Mouse (Mus musculus) kidney, adult 9 months (tissue): ENCODE measurements at regions not wholly inside any gene's neighbourhood (a gene's known extent, or its start where the extent isn't known, plus 50 kb on each side); places are given as distances from the start of the nearest gene placed in this dataset.

Experiments used
- DNase-seq: peaks from one replicate; pipeline ENCODE4 v3.0.0; 2022

DNA sequence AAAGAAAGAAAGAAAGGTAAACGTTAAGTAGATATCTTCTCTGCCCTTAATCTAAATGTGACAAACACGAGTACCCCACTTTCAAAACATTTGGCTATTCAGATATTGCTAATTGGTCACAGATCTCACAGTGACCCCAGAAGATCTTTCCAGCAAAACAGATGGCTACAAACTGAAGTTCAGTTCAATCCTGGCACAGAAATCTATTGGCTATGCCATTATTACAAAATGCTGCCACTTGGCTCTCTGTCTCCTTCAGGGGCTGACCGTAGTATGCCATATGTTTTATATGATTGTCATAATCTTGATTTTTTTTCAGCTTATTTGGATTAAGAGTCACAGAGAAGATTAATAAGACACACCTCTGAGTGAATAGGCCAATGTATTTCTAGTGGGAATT, 873.2 kb downstream of the Slc22a22 start:
- DNase-seq = no peak

DNA sequence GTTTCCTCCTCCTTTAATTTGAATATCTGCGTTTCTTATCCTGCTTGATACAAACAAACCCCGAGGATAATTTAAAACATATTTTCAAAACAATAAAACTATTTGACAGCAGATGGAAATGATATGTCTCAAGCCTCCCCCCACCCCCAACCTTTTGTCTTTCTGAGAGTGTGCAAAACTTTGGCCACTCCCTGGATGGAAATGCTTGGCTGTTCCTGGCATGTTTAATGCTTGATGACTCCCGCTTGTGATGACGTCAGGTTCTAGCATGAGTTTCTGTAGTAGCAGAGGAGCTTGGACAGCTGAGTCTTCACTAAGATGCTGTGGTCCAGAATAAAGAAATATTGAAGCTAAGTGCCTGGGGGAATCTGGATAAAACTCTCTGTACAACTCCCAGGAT, 884.8 kb downstream of the Slc22a22 start:
- DNase-seq = no peak

DNA sequence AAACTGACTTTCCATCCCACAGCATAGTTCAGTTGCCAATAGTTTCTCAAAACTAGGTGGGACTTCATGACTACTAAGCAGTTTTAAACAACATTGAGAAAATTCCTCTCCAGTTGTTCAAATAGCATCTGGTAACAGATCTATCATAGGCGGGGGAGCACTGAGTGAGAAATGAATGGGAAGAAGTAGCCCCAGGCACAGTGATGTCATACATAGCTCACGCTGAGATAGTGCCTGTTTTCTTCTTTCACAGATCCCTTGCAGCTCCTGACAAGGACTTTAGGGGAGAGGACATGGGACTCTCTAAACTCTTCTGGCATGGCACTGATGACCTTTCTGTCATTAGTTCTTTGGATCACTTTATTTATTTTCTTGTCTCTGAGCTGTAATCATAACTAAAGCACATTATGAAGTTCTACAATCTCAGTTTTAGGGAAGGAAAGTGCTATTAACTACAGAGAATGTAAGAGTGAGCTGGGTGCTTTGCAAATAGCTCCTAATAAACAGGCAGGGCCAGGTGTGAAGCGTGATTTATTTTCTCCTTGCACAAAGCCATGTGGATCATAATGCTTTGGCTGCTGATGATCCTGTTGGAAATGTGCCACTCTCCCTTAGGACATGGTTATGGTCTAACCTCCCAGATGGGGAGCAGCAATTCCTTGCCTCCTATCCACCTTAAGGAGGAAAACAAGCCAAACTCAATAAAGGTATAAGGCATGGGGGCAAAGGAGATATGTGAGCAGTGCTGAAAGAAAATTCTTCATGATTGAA, 896.5 kb downstream of the Slc22a22 start:
- DNase-seq = no peak

DNA sequence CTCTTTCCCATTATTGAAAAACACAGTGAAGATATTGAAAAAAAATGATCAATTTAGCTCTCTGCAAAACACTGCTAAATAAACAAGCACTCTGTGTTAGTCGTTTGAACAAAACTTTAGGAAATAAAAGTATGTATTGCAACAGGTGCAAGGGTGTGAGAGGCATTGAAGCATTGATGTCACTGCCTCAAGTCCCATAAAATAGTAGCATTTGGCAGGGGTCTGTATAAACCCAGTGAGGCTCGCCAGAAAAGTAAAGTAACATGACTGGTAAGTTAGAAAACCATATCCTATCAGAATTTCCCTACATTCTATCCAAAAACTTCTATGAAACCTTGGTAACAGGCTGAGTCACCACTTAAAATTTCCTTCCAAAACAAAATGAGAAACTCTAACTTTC, 914.2 kb downstream of the Slc22a22 start:
- no peak for DNase-seq

DNA sequence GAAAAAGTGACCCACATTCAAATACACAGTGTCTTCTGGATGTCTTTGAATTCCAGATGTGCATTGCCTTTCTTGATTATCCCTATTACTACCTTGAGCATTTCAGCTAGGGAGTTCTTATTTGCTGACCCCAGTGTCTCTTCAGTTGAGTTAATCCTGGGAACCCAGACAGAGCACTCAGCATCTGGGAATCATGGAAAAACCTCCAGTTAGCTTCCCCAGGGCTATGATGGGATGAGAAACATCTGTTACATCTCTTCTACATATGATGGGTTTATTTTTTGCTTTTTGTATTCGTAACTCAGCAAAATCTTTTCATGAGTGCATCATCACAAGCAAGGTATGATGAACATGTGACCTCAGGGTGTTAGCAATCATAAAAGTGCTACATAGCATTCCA, 914.6 kb downstream of the Slc22a22 start:
- DNase-seq = no peak

DNA sequence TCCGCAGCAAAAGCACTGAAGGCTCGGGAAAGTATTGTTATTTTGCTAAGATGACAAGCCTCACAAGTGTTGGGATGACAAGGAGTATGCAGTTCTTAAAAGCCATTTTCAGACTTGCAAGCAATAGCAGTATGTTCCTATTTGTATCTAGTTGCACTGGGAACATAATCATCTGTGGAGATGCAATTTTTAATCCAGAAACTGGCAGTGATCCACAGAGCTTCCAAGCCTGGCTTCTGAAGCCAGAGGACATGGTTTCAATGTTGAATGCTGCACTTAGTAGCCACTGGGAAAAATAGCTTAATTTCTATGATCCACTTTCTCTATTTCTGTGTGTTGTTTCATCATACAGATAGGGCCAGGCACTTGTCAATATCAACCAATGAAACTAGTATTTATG, 915.3 kb downstream of the Slc22a22 start:
- DNase-seq = no peak

DNA sequence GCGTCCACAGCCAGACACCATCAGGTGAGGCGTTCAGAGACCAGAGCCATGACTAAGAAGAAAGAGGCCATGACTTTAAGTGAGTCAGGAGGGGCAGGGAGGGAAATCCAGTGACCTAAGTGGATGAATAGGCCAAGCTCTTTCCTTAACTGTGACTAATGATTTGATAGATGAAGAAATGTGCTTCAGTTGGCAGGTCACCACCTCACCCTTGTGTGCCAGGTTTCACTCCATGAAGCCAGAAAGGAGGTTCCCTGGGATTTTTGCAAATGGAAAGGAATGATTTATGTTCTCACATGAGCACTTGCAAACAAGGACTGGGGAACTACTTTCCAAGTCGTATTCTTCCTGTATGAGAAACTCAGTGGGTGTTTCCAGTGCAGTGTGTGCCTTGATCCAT, 923.0 kb downstream of the Slc22a22 start:
- no peak for DNase-seq

DNA sequence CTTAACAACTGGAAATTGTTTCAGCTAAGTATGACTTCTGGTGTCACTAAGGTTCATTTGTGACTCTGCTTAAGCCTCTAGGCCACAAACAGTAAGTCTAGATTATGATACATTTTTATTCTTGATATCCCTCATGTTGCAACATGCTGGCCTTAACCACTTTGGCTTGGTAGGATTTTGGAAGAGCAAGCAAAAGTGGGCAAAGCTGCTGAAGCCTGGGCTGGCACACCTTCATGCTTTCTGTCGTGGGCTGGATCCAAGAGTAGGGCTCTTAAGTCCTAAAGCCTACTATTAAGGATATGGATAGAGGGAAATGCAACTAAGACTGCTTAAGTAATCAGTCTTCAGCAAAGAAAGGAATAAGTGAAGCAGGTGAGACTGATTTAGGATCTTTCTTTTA, 923.6 kb downstream of the Slc22a22 start:
- DNase-seq = no peak

DNA sequence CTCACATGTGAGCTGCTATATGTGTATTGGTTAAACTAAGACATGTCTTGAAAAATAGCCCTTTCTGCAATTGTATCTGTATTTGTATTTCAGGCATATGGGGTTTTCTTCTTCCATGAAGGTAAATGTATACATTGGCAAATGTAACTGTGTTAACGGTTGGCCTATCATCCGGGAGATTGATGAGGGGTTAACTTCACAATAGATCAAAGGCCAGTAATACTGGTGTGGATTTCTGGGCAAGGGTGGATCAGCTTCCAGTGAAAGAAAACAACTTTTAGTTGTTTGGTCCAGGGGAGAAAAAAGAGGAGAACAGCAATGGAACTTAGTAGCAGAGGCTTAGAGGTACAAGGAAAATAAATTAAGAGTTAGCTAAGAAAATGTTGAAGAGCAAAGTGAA, 945.9 kb downstream of the Slc22a22 start:
- no peak for DNase-seq

DNA sequence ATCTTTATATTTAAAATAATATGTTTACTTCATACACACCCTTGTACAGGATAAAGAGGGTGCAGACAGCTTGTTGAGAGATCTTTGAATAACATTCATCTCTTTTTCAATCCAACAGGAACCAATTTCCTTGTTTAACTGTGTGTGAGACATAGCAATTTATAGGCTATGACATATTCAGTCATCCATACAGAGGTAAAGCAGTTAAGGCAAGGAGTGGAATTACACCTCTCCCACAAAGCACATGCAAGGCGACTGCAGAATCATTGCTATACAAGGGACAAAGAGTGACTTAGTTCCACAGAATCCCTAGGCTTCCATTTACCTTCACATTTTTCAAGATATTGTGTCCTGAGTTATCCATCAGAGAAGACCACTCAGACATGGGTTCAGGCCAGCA, 959.0 kb downstream of the Slc22a22 start:
- DNase-seq = no peak

DNA sequence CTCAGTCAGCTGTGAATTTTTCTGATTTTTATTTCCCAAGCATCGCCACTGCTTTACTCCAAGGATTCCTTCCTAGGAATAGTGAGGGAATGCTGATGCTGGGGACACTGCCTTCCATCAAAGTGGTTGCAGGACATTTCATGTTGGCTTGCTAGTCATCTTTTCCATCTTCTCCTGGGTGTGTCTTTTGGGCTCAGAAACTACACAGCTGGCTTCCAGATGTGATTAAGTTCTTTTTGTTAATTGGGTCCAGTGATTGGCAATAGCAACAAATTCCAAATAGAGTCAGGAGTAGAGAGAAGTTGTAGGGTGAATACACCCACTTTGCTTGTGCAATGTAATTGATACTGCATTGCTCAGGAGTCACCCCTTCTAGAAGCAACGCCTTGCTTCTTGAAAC, 961.3 kb downstream of the Slc22a22 start:
- no peak for DNase-seq

DNA sequence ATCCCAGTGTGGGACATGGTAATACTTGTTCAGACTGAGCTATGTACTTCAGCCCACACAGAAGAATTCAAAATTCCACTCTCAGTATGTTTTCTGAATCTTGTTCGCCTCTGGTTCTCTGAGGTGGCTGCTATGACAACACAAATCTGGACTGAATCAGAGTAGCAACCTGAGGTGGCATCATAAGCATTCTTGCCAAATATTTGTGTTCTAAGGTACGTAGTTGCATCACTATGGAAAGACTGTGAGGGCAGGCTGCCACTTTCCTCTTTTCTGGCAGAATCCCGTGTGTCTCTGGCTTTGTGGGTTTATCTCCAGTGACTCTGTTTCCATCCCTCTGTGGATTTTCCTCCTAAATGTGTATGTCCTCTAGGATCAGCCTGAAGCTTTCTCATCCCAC, 978.7 kb downstream of the Slc22a22 start:
- DNase-seq = no peak

DNA sequence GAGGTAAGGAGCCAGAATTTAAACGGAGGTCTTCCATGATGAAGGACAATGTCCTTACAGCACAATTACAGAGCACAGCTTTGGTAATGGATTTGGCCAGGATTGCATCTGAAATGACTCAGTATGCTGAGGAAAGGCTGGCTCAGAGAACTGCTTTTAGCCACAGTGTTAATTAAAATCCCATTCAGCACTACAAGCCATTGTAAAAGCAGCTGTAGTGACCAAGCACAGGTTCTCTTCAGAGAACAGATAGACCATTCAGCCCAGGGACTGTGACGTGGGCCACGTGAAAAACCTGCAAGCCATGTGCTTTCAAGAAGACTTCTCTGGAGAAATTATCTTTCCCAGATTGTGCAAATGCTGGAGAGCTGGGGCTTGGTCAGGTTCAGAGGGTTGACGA, 979.7 kb downstream of the Slc22a22 start:
- DNase-seq = no peak

DNA sequence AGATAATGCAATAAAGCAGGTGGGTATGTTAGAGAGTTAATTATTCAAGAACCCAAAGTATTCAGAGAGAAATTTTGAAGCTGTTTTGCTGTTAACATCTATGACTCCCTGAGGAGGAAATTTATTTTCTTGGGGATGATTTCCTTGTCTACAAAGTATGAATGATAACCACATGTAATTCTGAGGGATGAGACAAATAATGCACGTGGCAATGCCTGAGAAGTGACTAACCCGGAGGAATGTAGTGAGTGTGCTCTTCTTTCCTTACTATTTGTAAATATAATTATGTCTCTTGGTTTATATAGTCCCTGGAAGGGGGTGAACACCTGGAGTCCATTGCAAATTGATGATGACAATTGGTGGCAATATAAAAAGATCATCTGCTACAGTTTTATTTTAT, 981.1 kb downstream of the Slc22a22 start:
- no peak for DNase-seq

DNA sequence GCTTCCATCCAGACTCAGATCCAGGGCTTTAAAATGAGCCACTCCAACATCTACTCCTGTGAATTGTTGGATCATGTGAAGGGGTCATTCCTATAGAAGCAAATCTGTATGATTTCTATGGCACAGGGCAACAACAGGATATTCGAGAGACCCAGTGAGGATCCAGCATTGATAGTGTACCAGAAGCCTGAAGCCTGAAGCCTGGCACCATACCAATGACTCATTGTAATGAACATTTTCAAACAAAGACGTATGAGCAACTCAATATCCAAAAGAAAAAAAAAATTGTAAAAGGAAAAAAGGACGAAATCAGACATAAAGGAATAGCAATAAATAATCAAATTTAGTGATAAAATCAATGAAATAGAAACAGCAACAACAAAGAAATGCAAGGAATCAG, 991.5 kb downstream of the Slc22a22 start:
- DNase-seq = no peak

DNA sequence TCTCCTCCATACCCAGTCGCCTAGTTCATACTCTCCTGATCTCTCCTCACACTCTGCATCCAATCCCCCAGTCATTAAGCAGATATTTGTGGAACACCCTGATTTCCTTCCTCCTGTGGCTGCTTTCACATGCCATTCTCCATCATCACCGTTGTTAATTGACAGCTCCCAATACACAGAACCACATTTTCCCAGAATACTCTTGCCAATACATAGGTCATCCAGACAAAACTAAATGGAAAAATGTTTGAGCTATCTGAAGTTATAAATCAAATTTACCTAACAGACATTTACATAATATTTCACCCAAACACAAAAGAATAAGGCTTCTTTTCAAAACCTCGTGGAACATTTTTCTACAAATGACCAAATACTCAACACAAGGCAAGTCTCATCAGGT, 992.7 kb downstream of the Slc22a22 start:
- DNase-seq = no peak

DNA sequence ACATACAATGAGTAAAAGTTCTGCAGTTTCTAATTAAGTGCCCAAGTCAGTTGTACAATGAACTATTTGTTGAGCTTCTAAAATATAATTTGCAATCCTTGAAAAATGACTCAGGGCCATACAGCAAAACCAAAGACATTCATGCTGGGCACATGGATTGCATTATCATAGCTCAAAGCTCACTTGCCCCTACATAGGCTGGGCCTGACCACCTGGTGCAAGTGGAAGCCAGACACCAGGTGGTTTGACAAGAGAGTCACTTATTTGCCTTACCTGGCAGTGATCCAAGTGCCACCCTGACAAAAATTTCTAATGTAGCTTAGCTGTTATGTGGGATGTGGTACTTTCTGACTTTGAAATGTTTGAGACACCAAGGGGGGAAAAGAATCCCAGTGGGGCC, 997.7 kb downstream of the Slc22a22 start:
- DNase-seq = no peak

DNA sequence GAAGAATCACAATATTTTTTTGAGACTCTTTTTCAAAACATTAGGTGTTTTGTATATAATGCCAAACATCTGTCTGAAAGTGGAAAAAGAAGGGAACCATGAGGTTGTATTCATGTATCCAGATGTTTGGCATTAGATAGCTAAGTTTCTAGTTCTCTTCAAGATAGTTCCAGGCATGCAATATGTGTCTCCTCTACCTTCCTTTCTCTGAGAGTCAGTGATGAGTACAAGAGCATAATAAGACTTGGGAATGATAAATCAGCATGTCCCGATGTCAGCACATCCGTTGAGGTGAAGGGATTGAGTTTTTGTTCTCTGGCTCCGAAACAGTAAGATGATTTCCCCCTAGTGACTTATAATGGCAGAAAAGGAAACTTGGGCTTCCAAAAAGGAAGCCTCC, 998.4 kb downstream of the Slc22a22 start:
- DNase-seq = no peak

DNA sequence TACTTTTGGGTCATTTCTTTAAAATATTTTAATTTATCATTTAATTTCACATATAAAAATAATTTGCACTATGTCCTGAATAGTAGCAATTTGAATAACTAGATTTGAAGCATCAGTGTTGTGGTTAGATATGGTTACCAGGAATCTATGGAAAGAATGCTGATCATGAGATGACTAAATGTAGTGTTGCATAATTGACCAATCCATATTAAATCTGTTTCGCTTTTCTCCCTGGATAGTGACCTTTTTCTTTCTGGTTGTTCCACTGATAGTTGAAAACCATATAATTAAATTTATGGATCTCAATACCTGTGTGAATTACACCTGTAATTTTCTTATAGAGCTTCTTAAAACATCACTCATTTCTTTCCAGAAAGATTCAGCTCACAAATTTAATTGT, 1003.7 kb downstream of the Slc22a22 start:
- DNase-seq = no peak

DNA sequence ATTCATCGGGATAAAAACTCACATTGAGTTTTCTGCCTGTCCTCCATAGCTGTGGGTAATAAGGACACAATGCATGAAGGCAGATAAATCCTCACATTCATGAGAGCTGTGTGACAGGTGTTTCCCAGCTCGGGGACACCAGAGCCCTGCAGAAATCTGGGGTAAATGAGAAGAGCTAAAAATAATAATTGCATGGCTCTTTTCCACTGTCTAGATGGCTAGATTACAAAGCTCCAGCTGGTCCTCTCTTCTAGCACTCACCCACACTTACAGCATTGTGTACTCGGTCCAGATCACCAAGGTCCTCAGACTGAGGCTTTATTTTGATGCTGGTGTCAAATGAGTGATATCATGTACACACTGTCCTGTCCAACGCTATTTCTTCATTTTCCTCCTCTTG, 1025.5 kb downstream of the Slc22a22 start:
- DNase-seq = no peak

DNA sequence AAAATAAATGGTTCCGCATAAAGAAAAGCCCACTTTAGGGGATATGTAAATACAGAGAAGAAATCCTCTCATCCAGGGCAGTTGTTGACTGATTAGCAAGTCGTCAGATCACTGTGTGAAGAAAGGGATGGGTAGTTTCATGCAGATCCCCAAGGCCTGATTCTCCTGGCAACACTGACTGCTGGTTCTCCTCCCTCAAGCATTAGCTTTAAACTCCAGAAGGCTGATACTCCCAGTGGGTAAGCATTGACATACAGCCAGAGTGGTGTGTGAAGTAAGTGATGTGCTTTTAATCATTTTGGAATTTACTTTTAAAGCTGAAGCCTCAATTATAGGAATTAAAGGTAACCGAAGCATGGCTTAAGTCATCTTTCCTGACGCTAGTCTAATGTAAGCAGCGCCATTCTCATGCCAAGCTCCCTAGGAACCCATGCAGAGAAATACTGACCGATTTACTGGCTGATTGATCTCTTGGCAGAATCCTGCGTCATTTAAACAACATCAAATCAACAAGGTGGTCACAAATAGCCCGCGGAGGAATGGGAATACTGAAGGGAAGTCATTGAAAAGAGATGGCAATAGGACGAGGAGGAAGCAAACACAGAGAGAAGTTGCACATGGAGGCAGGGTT, 1029.3 kb downstream of the Slc22a22 start:
- DNase-seq = no peak

DNA sequence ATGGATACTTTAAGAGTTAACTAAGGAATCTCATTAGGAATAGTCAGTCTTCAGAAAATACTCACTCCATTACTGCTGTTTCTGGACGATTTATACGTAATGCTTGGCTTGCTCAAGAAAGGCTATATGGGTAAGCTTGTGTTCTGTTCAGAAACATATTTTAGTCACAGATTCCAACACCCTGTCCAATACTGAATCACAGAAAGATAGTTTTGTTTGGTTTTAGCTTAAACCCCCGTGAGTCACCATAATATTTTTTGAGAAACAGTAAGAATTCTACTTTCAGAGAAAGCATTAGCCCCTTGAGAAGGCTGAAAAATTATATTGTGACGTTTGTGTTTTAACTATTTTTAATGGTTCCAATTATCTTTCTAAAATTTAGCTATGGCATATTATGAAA, 1037.3 kb downstream of the Slc22a22 start:
- no peak for DNase-seq

DNA sequence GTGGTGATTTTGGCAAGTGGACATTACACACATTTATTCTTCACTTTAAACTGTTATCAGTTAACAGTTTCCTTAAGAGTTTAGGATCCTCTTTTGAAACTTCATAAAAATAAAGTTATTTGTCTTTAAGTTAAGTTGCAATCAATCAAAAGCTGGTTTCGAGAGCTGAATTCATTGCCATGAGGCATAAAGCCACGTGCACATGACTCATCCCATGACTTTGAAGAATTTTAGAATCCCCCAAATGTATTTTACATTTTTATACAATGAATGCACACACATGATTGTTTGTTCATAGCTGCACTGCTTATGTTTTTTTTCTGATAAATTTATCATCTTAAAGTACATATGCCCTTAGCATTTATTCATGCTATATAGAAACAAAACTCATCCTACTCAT, 1039.1 kb downstream of the Slc22a22 start:
- no peak for DNase-seq

DNA sequence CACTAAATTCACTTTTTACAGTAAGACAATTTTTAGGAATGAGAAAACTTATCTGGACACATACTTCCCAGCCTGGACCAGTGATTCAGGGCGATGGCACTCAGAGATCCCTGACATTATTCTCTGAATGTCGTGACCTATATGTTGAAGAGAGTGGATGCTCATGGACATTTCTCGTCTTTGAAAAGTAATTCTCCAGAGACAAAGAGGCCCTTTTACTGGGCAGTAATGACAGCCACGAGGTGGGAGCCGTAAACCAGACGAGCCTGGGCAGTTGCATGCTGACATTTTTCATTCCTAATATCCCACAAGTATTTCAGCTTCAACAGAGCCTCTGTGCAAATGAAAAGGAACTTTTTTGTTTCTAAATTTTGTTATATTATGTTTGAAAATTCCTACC, 1041.3 kb downstream of the Slc22a22 start:
- no peak for DNase-seq

DNA sequence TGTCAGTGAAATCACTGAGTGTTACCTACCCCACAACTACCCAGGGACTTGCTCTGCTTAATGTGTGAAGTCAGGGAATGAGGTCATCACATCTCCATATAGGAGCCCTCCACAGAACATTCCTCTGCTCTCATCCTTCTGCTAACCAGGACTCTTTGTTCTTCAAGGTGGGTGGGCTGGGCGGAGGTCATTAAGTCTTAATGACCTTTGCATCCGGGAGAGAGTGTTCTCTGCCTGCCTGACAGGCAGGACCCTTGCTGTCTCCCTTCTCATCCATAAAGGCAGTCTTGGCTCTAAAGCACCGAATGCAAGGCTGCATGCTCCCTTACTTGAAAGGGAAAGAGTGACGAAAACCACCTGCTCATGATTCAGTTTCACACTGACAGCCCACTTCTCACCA, 1051.4 kb downstream of the Slc22a22 start:
- no peak for DNase-seq
